Mouse (Mus musculus): Measurements from ENCODE around the gene Ica1. TPM values are rescaled to one million over a fixed set of nuclear protein-coding genes. Genes with fewer than 3 reads are reported as not detected.

Gene Ica1
- total RNA-seq, 2 experiments from 2014 or later = 62.1 to 66.6 TPM

- intact Hi-C loops (cut with DNase I) = no loop called here
- no peak for DNase-seq (ENCODE audit: extremely low spot score in 1 of 2, low spot score in 2 of 2)
Observed at GRCm38 (mm10) chr6:8628226-8628625, 150.1 kb downstream of the Ica1 start.

GRCm38 (mm10) chr6:8623045-8623444 lies 155.2 kb downstream of the Ica1 start:
- intact Hi-C loops (cut with DNase I) = no loop called here
- DNase-seq (ENCODE audit: extremely low spot score in 1 of 2, low spot score in 2 of 2) = no peak

GRCm38 (mm10) chr6:8619582-8620350 lies 158.5 kb downstream of the Ica1 start:
- DNase-seq (ENCODE audit: extremely low spot score in 1 of 2, low spot score in 2 of 2) = no peak
- intact Hi-C loops (cut with DNase I) = no loop called here

GRCm38 (mm10) chr6:8617369-8617768 lies 160.9 kb downstream of the Ica1 start:
- no peak for DNase-seq (ENCODE audit: extremely low spot score in 1 of 2, low spot score in 2 of 2)
- intact Hi-C loops (cut with DNase I) = no loop called here

- intact Hi-C loops (cut with DNase I) = no loop called here
- no peak for DNase-seq (ENCODE audit: extremely low spot score in 1 of 2, low spot score in 2 of 2)
Observed at GRCm38 (mm10) chr6:8591665-8592064, 186.6 kb downstream of the Ica1 start.

GRCm38 (mm10) chr6:8583892-8584291 lies 194.4 kb downstream of the Ica1 start:
- intact Hi-C loops (cut with DNase I) = no loop called here
- no peak for DNase-seq (ENCODE audit: extremely low spot score in 1 of 2, low spot score in 2 of 2)

GRCm38 (mm10) chr6:8582377-8582776 lies 195.9 kb downstream of the Ica1 start:
- DNase-seq (ENCODE audit: extremely low spot score in 1 of 2, low spot score in 2 of 2) = no peak
- intact Hi-C loops (cut with DNase I) = no loop called here

Other genes with a start within 250 kb of the Ica1 start
- 10 to 100 TPM; 64.4 to 66.1 TPM for gene Nxph1, start 169.9 kb upstream of the Ica1 start, total RNA-seq (2021)

Measured in left cerebral cortex, postnatal 10 days (tissue).